Mouse (Mus musculus): ENCODE data around the gene Lrrc15. TPM values are rescaled to one million over a fixed set of nuclear protein-coding genes. Genes with fewer than 3 reads are reported as not detected.

Lrrc15 gene
- total RNA-seq, 2 experiments from 2014 or later: 0.03 TPM; not detected in 1

DNA sequence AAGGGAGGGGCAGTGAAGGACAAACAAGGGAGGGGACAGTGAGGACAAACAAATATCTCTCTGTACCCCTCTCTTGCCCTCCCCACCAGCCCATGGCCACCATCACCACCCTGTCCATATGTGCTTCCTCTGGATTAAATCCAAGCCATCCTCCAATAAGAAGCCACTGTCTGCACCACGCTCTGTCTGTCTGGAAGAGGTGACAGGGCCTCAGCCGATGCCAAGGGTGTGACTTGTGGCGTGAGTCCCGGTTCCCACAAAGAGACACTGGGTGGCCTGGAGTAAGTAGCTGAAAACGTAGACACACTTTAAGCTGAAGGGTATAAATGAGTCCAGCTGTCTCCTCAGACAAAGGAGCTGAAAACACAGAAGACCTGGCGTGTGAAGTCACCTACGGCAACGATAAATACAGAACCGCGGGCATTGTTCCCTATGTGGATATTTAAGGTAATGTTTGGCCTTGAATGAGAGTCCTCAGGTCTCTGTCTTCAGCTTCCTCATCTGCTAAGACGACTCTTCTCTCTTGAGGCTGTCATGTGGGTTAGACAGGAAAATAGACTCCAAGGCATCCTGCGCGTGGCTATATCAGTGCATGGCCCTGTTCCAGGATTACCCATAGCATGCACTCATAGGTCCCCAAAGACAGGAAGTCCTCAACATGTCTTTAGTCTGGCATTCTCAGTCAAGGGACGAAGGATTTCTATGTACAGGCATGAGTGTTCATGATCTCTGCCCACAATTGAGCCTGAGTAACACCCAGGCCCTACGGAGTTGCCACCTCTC, 7.3 kb downstream of the Lrrc15 start:
- DNase-seq: no peak

GRCm38 (mm10) chr16:30273065-30273464, 10.0 kb downstream of the Lrrc15 start:
- DNase-seq: no peak

DNA sequence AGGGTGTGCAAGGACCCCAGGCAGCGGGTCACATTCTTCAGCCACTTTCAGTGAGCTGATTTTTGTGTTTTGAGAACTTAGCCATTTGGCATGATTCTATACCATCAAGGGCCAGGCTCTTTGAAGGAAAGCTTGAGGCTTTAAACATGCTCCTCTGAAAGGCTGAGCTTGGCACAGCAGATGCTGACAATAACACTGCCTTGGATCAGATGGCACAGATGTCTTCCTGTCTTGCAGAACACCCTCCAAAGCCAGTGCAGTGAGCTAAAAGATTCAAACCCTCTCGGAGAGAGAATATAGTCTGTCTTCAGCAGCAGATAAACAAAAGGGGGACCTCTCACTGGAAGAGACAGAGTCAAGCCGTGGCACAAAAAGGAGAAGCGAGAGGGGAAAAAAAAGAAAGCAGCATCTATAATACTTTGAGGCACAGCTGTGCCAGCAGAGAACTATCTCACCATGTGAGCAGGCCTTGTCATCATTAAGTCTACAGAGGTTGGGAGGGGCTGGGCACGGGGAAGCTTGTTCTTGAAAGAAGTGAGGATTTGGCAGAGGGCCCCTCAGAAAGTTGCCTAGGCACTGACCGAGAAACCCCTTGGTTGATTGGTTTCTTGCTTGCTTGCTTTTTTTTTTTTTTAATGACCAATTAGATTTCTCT, 11.0 kb downstream of the Lrrc15 start:
- no peak for DNase-seq

- DNase-seq: no peak
Measured at GRCm38 (mm10) chr16:30271223-30271761, 11.8 kb downstream of the Lrrc15 start.

DNA sequence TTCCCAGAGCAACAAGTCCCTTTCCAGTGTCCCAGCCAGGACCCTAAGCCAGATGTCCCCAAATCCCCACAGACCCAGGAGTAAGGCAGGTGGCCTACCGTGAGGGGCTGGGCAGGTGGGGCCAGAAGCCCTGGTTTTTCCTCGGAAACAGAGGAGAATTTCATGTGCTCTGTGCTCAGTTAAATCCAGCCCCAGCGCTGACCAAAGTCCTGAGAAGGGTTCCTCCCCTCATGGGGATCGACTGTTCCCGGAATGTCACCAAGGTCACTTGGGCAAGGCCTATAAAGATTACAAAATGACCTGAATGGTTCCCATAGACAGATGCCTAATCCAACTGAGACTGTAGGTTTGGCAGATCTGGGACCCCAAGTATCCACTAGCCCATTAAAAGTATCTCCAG, 15.7 kb downstream of the Lrrc15 start, which contains the start of gene Cpn2:
TSS of gene Cpn2 (minus strand) at position 141 of the 400 bp plus-strand sequence.
- peak; percentile 21 to 40 for DNase-seq

DNA sequence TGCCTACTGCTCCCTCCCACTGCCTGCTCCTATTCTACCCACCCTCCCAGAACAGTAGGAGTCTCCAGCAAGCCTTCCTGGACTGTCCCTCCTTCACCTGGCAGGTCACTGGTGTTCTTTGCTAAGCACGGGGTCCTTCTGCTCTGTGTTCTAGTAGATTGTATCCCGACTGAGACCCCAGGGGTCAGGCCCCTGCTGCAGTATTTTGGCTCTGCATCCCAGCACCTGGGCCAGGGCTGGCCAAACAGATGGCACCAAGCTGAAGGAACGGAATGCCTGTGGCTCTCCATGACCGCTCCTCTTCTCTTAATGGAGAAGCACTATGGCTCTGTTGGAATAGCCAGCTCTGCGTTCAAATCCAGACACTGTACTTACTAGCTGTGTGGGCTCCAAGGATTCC, 16.5 kb downstream of the Lrrc15 start:
- DNase-seq: no peak

GRCm38 (mm10) chr16:30265611-30266010, 17.4 kb downstream of the Lrrc15 start:
- no peak for DNase-seq

DNA sequence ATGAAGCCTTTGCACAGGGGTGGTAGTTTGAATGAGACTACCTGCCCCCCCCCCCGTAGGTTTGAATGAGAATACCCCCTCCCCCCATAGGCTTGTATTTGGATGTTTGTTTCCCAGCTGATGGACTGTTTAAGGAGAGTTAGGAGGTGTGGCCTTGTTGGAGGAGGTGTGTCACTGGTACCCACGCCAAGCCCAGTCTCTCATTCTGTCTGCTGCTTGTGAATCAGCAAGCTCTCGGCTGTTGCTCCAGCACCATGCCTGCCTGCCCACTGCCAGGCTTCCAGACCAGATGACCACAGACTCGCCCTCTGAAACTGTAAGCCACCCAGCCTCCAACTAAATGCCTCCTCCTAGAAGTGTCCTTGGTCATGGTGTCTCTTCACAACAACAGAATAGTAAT, 19.9 kb downstream of the Lrrc15 start:
- peak in 1 of 2 experiments; percentile 20 for DNase-seq

- DNase-seq: peak; percentile 76 to 83
Measured at GRCm38 (mm10) chr16:30262664-30263063, 20.4 kb downstream of the Lrrc15 start.

GRCm38 (mm10) chr16:30262157-30262556, 20.9 kb downstream of the Lrrc15 start:
- no peak for DNase-seq

DNA sequence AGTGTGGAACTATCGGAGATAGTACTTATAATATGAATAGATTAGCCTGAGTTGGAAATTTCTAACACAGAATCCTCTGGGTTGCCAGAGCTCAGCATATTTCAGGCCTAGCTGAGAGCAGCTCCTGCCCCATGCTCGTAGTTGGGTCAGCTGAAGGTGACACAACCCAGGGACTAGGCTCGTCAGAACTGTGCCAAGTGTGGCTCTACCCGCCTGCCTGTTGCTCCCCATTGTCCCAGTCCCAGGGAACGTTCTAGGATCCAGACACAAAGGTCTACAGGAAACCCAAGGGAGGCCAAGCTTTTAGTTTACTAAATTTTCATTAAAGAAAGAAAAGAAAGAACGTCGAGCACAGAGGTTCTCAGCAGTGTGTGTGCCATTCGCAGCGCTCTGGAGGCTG, 21.7 kb downstream of the Lrrc15 start:
- no peak for DNase-seq

GRCm38 (mm10) chr16:30260012-30260635, 22.9 kb downstream of the Lrrc15 start:
- peak in 1 of 2 experiments; percentile 13 for DNase-seq

GRCm38 (mm10) chr16:30259444-30259843, 23.6 kb downstream of the Lrrc15 start:
- DNase-seq: peak in 1 of 2 experiments; percentile 52

DNA sequence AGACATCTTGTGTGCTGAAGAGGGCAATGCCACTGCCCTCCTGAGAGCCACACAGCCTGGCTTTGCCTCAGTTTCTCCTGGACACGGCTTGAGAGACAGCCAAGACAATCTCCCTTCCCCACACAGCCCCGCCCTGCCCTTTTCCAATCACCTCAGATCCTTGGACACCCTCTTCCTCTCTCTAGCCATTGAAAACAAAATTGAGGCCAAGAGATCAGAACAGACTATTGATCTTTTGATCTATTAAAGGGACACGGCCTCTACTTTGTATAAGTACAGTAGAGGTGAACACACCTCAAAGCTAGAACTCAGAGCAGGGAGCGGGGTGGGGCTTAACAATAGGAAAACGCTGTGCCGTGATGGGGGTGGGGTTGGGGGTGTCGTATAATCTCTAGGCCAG, 24.6 kb downstream of the Lrrc15 start:
- no peak for DNase-seq

- no peak for DNase-seq
Measured at GRCm38 (mm10) chr16:30257718-30258117, 25.3 kb downstream of the Lrrc15 start.

DNA sequence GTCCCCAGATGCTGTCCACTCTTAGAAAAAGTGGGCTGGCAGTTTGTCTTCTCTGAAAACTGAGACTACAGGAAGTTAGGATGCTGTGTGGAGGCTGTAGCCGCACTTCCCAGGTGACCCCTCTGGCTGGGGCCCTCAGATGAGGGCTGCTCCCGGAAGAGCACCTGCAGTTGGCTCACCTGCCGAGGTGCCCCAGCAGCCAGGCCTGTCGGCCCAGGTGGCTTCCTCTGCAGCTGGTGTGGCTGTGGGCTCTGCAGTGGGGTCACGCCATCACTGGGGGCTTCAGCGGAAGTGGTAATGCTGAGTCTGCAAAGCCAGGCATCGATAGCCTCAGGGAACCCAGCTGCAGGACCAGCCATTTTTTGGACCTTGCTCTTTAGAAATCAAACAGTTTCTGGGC, 28.0 kb downstream of the Lrrc15 start:
- DNase-seq: no peak

GRCm38 (mm10) chr16:30253900-30254299, 29.2 kb downstream of the Lrrc15 start:
- no peak for DNase-seq

- no peak for DNase-seq
Measured at GRCm38 (mm10) chr16:30253374-30253773, 29.7 kb downstream of the Lrrc15 start.

DNA sequence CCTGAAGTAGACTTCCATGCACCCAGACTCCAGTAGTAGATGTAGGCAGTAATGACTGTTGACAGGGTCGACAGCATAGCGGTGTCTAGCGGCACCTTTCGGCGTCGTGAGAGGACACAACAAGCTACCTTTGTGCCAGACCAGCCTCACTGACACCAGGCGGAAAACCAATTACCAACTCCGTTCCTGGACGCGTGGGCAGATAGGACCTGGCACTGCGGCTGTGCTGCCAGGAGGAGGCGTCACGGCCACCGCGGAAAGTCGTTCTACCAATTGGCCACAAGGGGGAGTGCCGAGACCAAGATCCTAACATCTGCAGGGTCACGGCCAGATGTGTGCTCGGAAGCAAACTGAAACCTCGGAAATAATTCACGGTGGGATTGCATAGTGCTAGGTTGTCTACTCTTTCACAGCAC, 31.0 kb downstream of the Lrrc15 start:
- peak; percentile 86 to 87 for DNase-seq

DNA sequence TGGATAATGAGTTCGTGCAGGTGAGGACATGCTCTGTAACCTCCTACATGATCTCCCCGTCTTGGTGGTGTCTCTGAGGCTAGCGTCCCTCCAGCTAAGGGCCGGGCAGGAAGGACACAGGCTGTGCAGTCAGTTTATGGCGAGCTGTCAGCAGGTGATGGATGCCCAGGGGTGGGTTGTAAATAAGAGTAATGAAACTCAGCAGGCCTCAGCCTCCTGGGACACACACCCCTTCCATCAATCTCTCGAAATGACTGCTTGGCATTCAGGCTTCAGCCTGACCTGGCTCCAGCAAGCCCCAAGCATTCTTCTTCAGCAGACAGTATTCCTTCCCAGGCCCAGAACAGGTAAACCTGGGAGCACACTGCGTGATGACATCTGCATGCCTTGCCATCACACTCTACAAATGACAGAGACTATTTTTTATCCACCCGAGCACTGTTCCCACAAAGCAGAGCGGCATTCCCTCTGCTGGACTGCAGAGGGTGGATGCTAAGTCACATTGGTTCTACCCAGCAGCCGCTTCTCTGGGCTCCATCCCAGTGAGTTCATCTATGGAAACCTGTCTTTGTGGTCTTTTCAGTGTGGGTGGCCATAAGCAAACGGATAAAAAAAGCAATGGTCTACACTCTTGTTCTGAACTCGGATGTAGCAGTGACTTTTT, 38.9 kb downstream of the Lrrc15 start:
- DNase-seq: no peak

DNA sequence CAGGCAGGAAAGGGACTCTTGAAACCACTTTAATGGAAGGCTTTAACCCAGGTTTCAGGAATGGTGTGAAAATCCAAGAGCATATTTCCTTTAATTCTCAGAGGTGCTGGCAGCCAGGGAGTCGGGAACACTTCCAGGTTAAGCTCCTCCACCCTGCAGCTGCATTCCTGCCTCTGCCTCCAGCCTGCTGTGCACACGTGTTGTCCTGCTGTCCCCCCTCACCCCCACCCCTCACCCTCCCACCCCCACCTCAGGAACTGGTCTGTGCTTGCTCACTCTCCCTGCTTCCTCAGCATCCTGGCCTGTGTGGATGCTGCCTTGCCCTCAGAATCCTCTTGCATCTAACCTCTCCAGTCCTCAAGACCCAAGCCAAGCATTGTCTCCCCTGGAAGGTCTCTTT, 41.4 kb downstream of the Lrrc15 start:
- DNase-seq: no peak

DNA sequence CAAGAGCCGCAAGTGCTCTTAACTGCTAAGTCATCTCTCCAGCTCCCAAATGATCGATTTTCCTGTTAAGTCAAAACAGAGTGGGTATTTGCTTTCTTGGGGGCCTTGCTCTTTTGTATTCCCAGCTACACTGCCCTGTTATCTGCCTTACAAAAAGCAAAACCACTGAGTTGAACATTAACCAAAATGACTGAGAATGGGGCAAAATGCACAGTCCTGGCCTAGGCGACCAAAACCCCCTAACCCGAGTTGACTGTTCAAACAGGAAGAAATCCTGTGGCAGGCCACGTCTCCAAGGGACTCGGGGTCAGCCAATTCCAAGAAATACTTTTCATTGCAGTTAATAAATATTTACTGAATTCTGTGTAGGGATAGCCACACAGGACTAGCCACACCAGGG, 44.3 kb downstream of the Lrrc15 start:
- DNase-seq: no peak

Data from adrenal gland, postnatal 36 days (tissue).